Mouse (Mus musculus) small intestine, adult 2 months (tissue): Measurements from ENCODE around the gene Pld4.

Source experiments
- CTCF ChIP-seq: fragments of 200-500 bp; IDR thresholded peaks from 2 replicates; pipeline ENCODE4 v1.5.1; 2012; ENCODE audit warnings: low read depth, mild to moderate bottlenecking, control low read depth, inconsistent platforms, low read length, moderate library complexity, mixed read lengths; ENCODE audit not compliant: insufficient replicate concordance, insufficient read length; ENCODE audit errors: extremely low read depth
- POLR2A ChIP-seq: fragments of 200-500 bp; IDR thresholded peaks from 2 replicates; pipeline ENCODE4 v1.6.1; 2012; ENCODE audit warnings: low read depth, mild to moderate bottlenecking, control low read depth, inconsistent platforms, low read length, moderate library complexity

- TF ChIP-seq CTCF (no peak), POLR2A (no peak)
These were observed 40.2 kb upstream of the Pld4 start, which contains the start of gene Cep170b for GRCm38 (mm10) chr12:112720216-112720615.
